Mouse (Mus musculus) adipocyte (in vitro differentiated cells): ENCODE measurements around the gene Ndufaf5.
A peak's percentile ranks its signal among the peaks of the same experiment; 100 is the strongest.
"Not testable (repeated sequence)": the region's sequence is repeated elsewhere in the genome, so short reads cannot be mapped to it uniquely, and the experiment has no call there.

Experiments used
- DNase-seq: peaks from one replicate; pipeline ENCODE4 v3.0.0-alpha.2; 2016; ENCODE audit warnings: low spot score

Gene Ndufaf5

GRCm38 (mm10) chr2:140170127-140170802, at the start of gene Ndufaf5, which contains the start of gene Esf1:
Ndufaf5 (plus strand) TSS chr2:140170649.
Esf1 (minus strand) TSS chr2:140170564.
- peak; percentile 98 for DNase-seq

- no peak for DNase-seq
Measured at GRCm38 (mm10) chr2:140125516-140125915, 44.9 kb upstream of the Ndufaf5 start.

GRCm38 (mm10) chr2:140151743-140152142, 18.7 kb upstream of the Ndufaf5 start, which contains the start of gene Gm17374:
Gm17374 (plus strand) TSS chr2:140152043.
- not testable (repeated sequence) for DNase-seq

- peak; percentile 58 for DNase-seq
Measured at GRCm38 (mm10) chr2:140159186-140159730, 11.2 kb upstream of the Ndufaf5 start.

GRCm38 (mm10) chr2:140163351-140163854, 7.0 kb upstream of the Ndufaf5 start:
- no peak for DNase-seq

- DNase-seq, result no peak
Measured at GRCm38 (mm10) chr2:140169057-140169456, 1.4 kb upstream of the Ndufaf5 start.

GRCm38 (mm10) chr2:140170803-140171553, 529 bp downstream of the Ndufaf5 start:
- DNase-seq, result peak; percentile 22

- DNase-seq, result not testable (repeated sequence)
Measured at GRCm38 (mm10) chr2:140185685-140186210, 15.3 kb downstream of the Ndufaf5 start.

- peak; percentile 12 for DNase-seq
Measured at GRCm38 (mm10) chr2:140200713-140201112, 30.3 kb downstream of the Ndufaf5 start.

- DNase-seq, result no peak
Measured at GRCm38 (mm10) chr2:140202573-140202972, 32.1 kb downstream of the Ndufaf5 start.

GRCm38 (mm10) chr2:140203756-140204155, 33.3 kb downstream of the Ndufaf5 start:
- DNase-seq, result no peak

GRCm38 (mm10) chr2:140214519-140215027, 44.1 kb downstream of the Ndufaf5 start:
- no peak for DNase-seq

GRCm38 (mm10) chr2:140215415-140215814, 45.0 kb downstream of the Ndufaf5 start:
- no peak for DNase-seq

GRCm38 (mm10) chr2:140215965-140216364, 45.5 kb downstream of the Ndufaf5 start:
- DNase-seq, result no peak

- no peak for DNase-seq
Measured at GRCm38 (mm10) chr2:140220325-140220724, 49.9 kb downstream of the Ndufaf5 start.

- no peak for DNase-seq
Measured at GRCm38 (mm10) chr2:140230295-140230694, 59.8 kb downstream of the Ndufaf5 start.

- DNase-seq, result no peak
Measured at GRCm38 (mm10) chr2:140237245-140237644, 66.8 kb downstream of the Ndufaf5 start.

GRCm38 (mm10) chr2:140242398-140242797, 71.9 kb downstream of the Ndufaf5 start:
- DNase-seq, result no peak

GRCm38 (mm10) chr2:140243105-140243504, 72.7 kb downstream of the Ndufaf5 start:
- no peak for DNase-seq
